30 mouse cellular contexts compared by ENCODE assay signal in the genomic region with DNA sequence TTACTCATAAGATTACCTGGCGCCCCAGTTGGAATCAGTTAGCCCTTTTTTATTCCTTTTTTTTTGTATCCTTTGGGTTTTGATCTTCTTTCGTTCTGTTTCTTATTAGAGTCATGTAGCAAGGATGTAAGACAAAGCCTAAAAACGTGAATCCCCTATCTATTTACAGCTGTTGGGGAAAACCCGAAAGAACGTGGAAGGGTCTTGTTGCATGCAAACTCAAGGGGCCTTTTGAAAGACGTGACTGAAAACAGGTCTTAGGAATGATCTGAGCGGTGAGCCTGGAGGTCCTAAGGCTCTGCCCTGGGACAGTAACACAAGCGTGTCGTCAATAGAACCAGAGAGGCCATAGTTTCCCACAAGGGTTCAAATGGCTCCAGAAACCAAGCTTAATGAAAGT. TPM values are rescaled to one million over a fixed set of nuclear protein-coding genes. Genes with fewer than 3 reads are reported as not detected.
"Had no signal": no experiment of that assay in that cellular context is flagged by ENCODE, and none has a peak within 500 bp of the region (broad histone marks: within the 10 kb centered on the region; RNA-seq: fewer than 3 reads in every experiment).

No protein-coding gene starts in this region.

- H3K27me3 ChIP-seq: embryonic facial prominence, embryonic 12.5 days; embryonic facial prominence, embryonic 13.5 days; embryonic facial prominence, embryonic 15.5 days; forebrain, embryonic 12.5 days; forebrain, embryonic 13.5 days; forebrain, embryonic 15.5 days had no signal

- H3K4me2 ChIP-seq: embryonic facial prominence, embryonic 12.5 days; embryonic facial prominence, embryonic 13.5 days; embryonic facial prominence, embryonic 15.5 days; forebrain, embryonic 12.5 days; forebrain, embryonic 13.5 days; forebrain, embryonic 15.5 days had no signal

- H3K9me3 ChIP-seq: embryonic facial prominence, embryonic 10.5 days; embryonic facial prominence, embryonic 12.5 days; embryonic facial prominence, embryonic 13.5 days; embryonic facial prominence, embryonic 15.5 days; forebrain, embryonic 10.5 days; forebrain, embryonic 12.5 days; forebrain, embryonic 13.5 days; forebrain, embryonic 15.5 days had no signal

- H3K9ac ChIP-seq: embryonic facial prominence, embryonic 12.5 days; embryonic facial prominence, embryonic 13.5 days; embryonic facial prominence, embryonic 15.5 days; forebrain, embryonic 12.5 days; forebrain, embryonic 13.5 days; forebrain, embryonic 15.5 days; forebrain, postnatal 0 days had no signal

- H3K36me3 ChIP-seq: embryonic facial prominence, embryonic 10.5 days; embryonic facial prominence, embryonic 12.5 days; embryonic facial prominence, embryonic 13.5 days; embryonic facial prominence, embryonic 15.5 days; forebrain, embryonic 10.5 days; forebrain, embryonic 12.5 days; forebrain, embryonic 15.5 days had no signal

- H3K27ac ChIP-seq: embryonic facial prominence, embryonic 10.5 days; embryonic facial prominence, embryonic 12.5 days; embryonic facial prominence, embryonic 13.5 days; embryonic facial prominence, embryonic 15.5 days; forebrain, embryonic 10.5 days; forebrain, embryonic 12.5 days; forebrain, embryonic 13.5 days; forebrain, embryonic 15.5 days; gastrocnemius, adult 2 months; heart, adult 2 months had no signal

- H3K4me1 ChIP-seq: embryonic facial prominence, embryonic 15.5 days; forebrain, embryonic 15.5 days had no signal

- ATAC-seq: forebrain, embryonic 13.5 days; forebrain, embryonic 14.5 days; forebrain, embryonic 15.5 days; forebrain, embryonic 16.5 days; forebrain, postnatal 0 days had no signal

- H3K4me3 ChIP-seq: embryonic facial prominence, embryonic 10.5 days; embryonic facial prominence, embryonic 12.5 days; embryonic facial prominence, embryonic 13.5 days; embryonic facial prominence, embryonic 15.5 days; erythroblast, embryonic 14.5 days; forebrain, embryonic 10.5 days; forebrain, embryonic 12.5 days; forebrain, embryonic 13.5 days; forebrain, embryonic 15.5 days; gastrocnemius, adult 2 months; heart, adult 2 months had no signal

- DNase-seq: cerebellum, adult 8-10 months; cerebellum, adult 9-10 months; cerebellum, adult 9-11 months; cerebellum, postnatal 10 days; cerebellum, postnatal 14 days; cerebellum, postnatal 25 days; cerebellum, postnatal 36 days; embryo, embryonic 11 days; forebrain, postnatal 0 days; gastrocnemius, adult 2 months; gastrocnemius, postnatal 10 days; gastrocnemius, postnatal 14 days; gastrocnemius, postnatal 25 days; gastrocnemius, postnatal 36 days; heart, adult 11 months; heart, adult 18-20 months; heart, adult 2 months had no signal

RNA-seq across cellular contexts. Expression of gene Adamts20, which starts 46.1 kb away (rescaled TPM):
- total RNA-seq: common myeloid progenitor, adult 5-6 weeks; granulocyte monocyte progenitor cell, adult 5-6 weeks had no signal
- polyA plus RNA-seq: erythroblast, embryonic 14.5 days had no signal
